7 mouse cellular contexts compared by ENCODE assay signal in the genomic region with DNA sequence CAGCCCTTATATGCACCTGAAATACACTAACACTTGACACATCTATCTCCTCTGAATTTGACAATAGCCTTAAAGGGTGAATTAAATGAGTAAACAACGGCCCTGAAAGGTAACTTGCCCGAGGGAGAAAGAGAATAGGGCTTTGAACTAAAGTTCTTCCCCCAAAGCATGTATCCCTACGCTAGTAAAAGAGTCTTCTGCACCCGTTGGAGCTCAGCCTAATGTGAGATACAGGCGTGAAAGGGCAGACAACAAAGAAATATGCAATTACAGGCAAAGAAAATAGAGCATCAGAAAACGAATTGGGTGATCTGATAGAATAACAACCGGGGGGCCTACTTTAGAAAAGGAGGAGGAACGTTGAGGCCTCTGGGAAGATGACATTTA. TPM values are rescaled to one million over a fixed set of nuclear protein-coding genes. Genes with fewer than 3 reads are reported as not detected.
DNase-seq lines count a peak whose midpoint lies in the region; ATAC-seq and TF ChIP-seq lines count a peak whose summit lies in the region.

No protein-coding gene starts in this region.

- peaks cover 4% of the 10 kb centered on the region; the same call in 1 of the 2 replicates for H3K36me3 ChIP-seq in spleen, adult 2 months (ENCODE audit: control insufficient read depth, insufficient read depth, low read length)
- H3K36me3 ChIP-seq in limb, embryonic 15.5 days = peaks cover under 1% of the 10 kb centered on the region; the same call in 1 of the 2 replicates

- H3K4me1 ChIP-seq in spleen, adult 2 months (ENCODE audit: control insufficient read depth, insufficient read depth, insufficient read length) = peaks cover 7% of the 10 kb centered on the region; the same call in 1 of the 2 replicates
- peaks cover 4% of the 10 kb centered on the region for H3K4me1 ChIP-seq in embryonic fibroblast, embryonic 13.5 days (ENCODE audit: control insufficient read depth, insufficient read depth, low read length)
- H3K4me1 ChIP-seq in limb, embryonic 15.5 days = peaks cover 18% of the 10 kb centered on the region

- peak overlapping the region; percentile 95 for H3K4me3 ChIP-seq in spleen, adult 2 months (ENCODE audit: extremely low read depth, insufficient read depth, insufficient read length)
- peak overlapping the region; percentile 96 for H3K4me3 ChIP-seq in embryonic fibroblast, embryonic 13.5 days (ENCODE audit: insufficient read depth, low read length)
- peak overlapping the region; percentile 98 for H3K4me3 ChIP-seq in limb, embryonic 15.5 days

- 2% methylated on average over 8 of the region's 8 CpGs for WGBS in spleen, adult 2 months
- WGBS in limb, embryonic 15.5 days = 2% methylated on average over 8 of the region's 8 CpGs

- TF ChIP-seq POLR2A in spleen, adult 2 months (IDR thresholded peaks at IDR 0.05; ENCODE audit: low read depth, low read length) = no peak
- TF ChIP-seq POLR2A in embryonic fibroblast, embryonic 13.5 days (IDR thresholded peaks at IDR 0.05; ENCODE audit: low read depth, low read length) = no peak

- TF ChIP-seq CTCF in spleen, adult 2 months (IDR thresholded peaks at IDR 0.05; ENCODE audit: extremely low read depth, insufficient read depth, insufficient read length, insufficient replicate concordance) = no peak
- no peak for TF ChIP-seq CTCF in embryonic fibroblast, embryonic 13.5 days (IDR thresholded peaks at IDR 0.05; ENCODE audit: borderline replicate concordance, insufficient read depth, low read length)

- peak overlapping the region; percentile 96 for H3K9ac ChIP-seq in limb, embryonic 15.5 days

- H3K27me3 ChIP-seq in spleen, adult 2 months (ENCODE audit: control insufficient read depth, insufficient read depth, low read length) = no peaks in the 10 kb centered on the region
- H3K27me3 ChIP-seq in limb, embryonic 15.5 days = no peaks in the 10 kb centered on the region

- H3K4me2 ChIP-seq in limb, embryonic 15.5 days = peak overlapping the region; percentile 64

- ATAC-seq in limb, embryonic 15.5 days (ENCODE audit: insufficient number of reproducible peaks, low FRiP score, low TSS enrichment, low read depth) = no peak

- H3K9me3 ChIP-seq in limb, embryonic 15.5 days = no peaks in the 10 kb centered on the region

- no peak overlapping the region for H3K27ac ChIP-seq in spleen, adult 2 months (ENCODE audit: insufficient read depth, low read length)
- peak overlapping the region; percentile 39 for H3K27ac ChIP-seq in embryonic fibroblast, embryonic 13.5 days (ENCODE audit: insufficient read depth, low read length)
- peak overlapping the region; percentile 93 for H3K27ac ChIP-seq in limb, embryonic 15.5 days

- no peak for DNase-seq in spleen, adult 2 months (ENCODE audit: low read depth in 1 of 2, low spot score in 2 of 2)
- no peak for DNase-seq in spleen, postnatal 10 days (ENCODE audit: low spot score in 2 of 2)
- DNase-seq in ovary, postnatal 36 days (ENCODE audit: low spot score) = no peak
- no peak for DNase-seq in adrenal gland, postnatal 14 days
- no peak for DNase-seq in kidney, postnatal 10 days

RNA-seq across cellular contexts. Expression of gene Trpc4ap, which starts 0.9 kb away (rescaled TPM):
- 144 and 162 TPM in 2 replicates for polyA plus RNA-seq in spleen, adult 2 months (2012; rRNA removed)
- polyA plus RNA-seq in embryonic fibroblast, embryonic 13.5 days (2011; ENCODE audit: insufficient read length, low read depth, missing spikeins) = 105 and 109 TPM in 2 replicates
- 124 and 141 TPM in 2 replicates for polyA plus RNA-seq in limb, embryonic 15.5 days (2015; fragmentation: Nextera tagmentation; extraction: Ambion mirVana)
- total RNA-seq in adrenal gland, postnatal 14 days (2021) = 110 and 124 TPM in 2 replicates

RNA-seq across cellular contexts. Expression of gene Edem2, which starts 37.9 kb away (rescaled TPM):
- polyA plus RNA-seq in spleen, adult 2 months (2012; rRNA removed) = 65.0 and 70.8 TPM in 2 replicates
- polyA plus RNA-seq in embryonic fibroblast, embryonic 13.5 days (2011; ENCODE audit: insufficient read length, low read depth, missing spikeins) = 13.8 and 16.4 TPM in 2 replicates
- polyA plus RNA-seq in limb, embryonic 15.5 days (2015; fragmentation: Nextera tagmentation; extraction: Ambion mirVana) = 33.7 and 35.5 TPM in 2 replicates
- 35.1 and 37.9 TPM in 2 replicates for total RNA-seq in adrenal gland, postnatal 14 days (2021)

RNA-seq across cellular contexts. Expression of gene Gm17581, which starts 44.3 kb away (rescaled TPM):
- not detected in 2 replicates for polyA plus RNA-seq in spleen, adult 2 months (2012; rRNA removed)
- not detected in 2 replicates for polyA plus RNA-seq in embryonic fibroblast, embryonic 13.5 days (2011; ENCODE audit: insufficient read length, low read depth, missing spikeins)
- polyA plus RNA-seq in limb, embryonic 15.5 days (2015; fragmentation: Nextera tagmentation; extraction: Ambion mirVana) = not detected in 2 replicates
- total RNA-seq in adrenal gland, postnatal 14 days (2021) = not detected in 2 replicates

RNA-seq across cellular contexts. Expression of gene Procr, which starts 59.6 kb away (rescaled TPM):
- 9.0 and 10.5 TPM in 2 replicates for polyA plus RNA-seq in spleen, adult 2 months (2012; rRNA removed)
- 11.6 and 28.2 TPM in 2 replicates for polyA plus RNA-seq in embryonic fibroblast, embryonic 13.5 days (2011; ENCODE audit: insufficient read length, low read depth, missing spikeins)
- 6.1 and 8.4 TPM in 2 replicates for polyA plus RNA-seq in limb, embryonic 15.5 days (2015; fragmentation: Nextera tagmentation; extraction: Ambion mirVana)
- total RNA-seq in adrenal gland, postnatal 14 days (2021) = 38.3 and 52.9 TPM in 2 replicates
